Mouse (Mus musculus) right cerebral cortex, adult 2 months (tissue): ENCODE measurements around the gene Vps13d.

Experiments
- DNase-seq, 2 experiments: peaks; one replicate each; pipeline ENCODE4 v3.0.0; 2021 to 2022; ENCODE audit warnings: low spot score in 2 of 2

Vps13d gene

GRCm38 (mm10) chr4:144942433-144942832, 252.4 kb downstream of the Vps13d start:
- no peak for DNase-seq

GRCm38 (mm10) chr4:144940796-144941462, 253.9 kb downstream of the Vps13d start:
- DNase-seq, result no peak

GRCm38 (mm10) chr4:144939847-144940411, 254.9 kb downstream of the Vps13d start:
- DNase-seq, result no peak

- DNase-seq, result no peak
These were observed 258.1 kb downstream of the Vps13d start for GRCm38 (mm10) chr4:144936563-144937154.

- DNase-seq, result no peak
These were observed 260.3 kb downstream of the Vps13d start for GRCm38 (mm10) chr4:144934501-144934900.

GRCm38 (mm10) chr4:144931167-144931566, 263.6 kb downstream of the Vps13d start:
- no peak for DNase-seq

GRCm38 (mm10) chr4:144930366-144930765, 264.4 kb downstream of the Vps13d start:
- DNase-seq, result peak; percentile 8 to 21

GRCm38 (mm10) chr4:144929811-144930221, 265.0 kb downstream of the Vps13d start:
- peak; percentile 38 to 62 for DNase-seq

GRCm38 (mm10) chr4:144928693-144929436, 265.9 kb downstream of the Vps13d start:
- no peak for DNase-seq
